Mouse (Mus musculus) liver, postnatal 0 days (tissue): ENCODE measurements around the gene Cops7a. TPM values are rescaled to one million over a fixed set of nuclear protein-coding genes. Genes with fewer than 3 reads are reported as not detected.

Experiments used
- ATAC-seq: fragments of 200-750 bp; cut with Nextera tagmentation; 2 replicates; pipeline ENCODE4 v1.8.0; 2017; ENCODE audit warnings: mild to moderate bottlenecking, moderate library complexity
- DNase-seq: peaks from one replicate; pipeline ENCODE4 v3.0.0-alpha.2; 2016
- H3K27ac ChIP-seq: fragments of 300-500 bp; sonication (generic); 2 replicates; pipeline ENCODE4 v1.5.1; 2014; ENCODE audit warnings: antibody characterized with exemption, moderate library complexity, mild to moderate bottlenecking, low read depth
- H3K27me3 ChIP-seq: fragments of 300-500 bp; sonication (generic); 2 replicates; pipeline ENCODE4 v1.6.1; 2014; ENCODE audit warnings: low read length, control low read depth, mixed read lengths; ENCODE audit not compliant: insufficient read depth
- H3K36me3 ChIP-seq: fragments of 300-500 bp; sonication (generic); replicated peaks from 2 replicates; pipeline ENCODE4 v1.6.1; 2014; ENCODE audit warnings: mild to moderate bottlenecking, control low read depth, low read length, moderate library complexity, mixed read lengths; ENCODE audit not compliant: insufficient read depth
- H3K4me1 ChIP-seq: fragments of 300-500 bp; sonication (generic); 2 replicates; pipeline ENCODE4 v1.6.1; 2014; ENCODE audit warnings: antibody characterized with exemption, mild to moderate bottlenecking, control low read depth; ENCODE audit not compliant: insufficient read depth
- H3K4me2 ChIP-seq: fragments of 300-500 bp; sonication (generic); 2 replicates; pipeline ENCODE4 v1.6.1; 2014; ENCODE audit warnings: low read depth, mild to moderate bottlenecking, low read length, moderate library complexity, mixed read lengths
- H3K4me3 ChIP-seq: fragments of 300-500 bp; sonication (generic); 2 replicates; pipeline ENCODE4 v1.5.1; 2014; ENCODE audit warnings: low read depth, low read length
- H3K9ac ChIP-seq: fragments of 300-500 bp; sonication (generic); replicated peaks from 2 replicates; pipeline ENCODE4 v1.6.1; 2014; ENCODE audit warnings: mild to moderate bottlenecking, moderate library complexity
- H3K9me3 ChIP-seq: fragments of 300-500 bp; sonication (generic); 2 replicates; pipeline ENCODE4 v1.6.1; 2016; ENCODE audit warnings: mild to moderate bottlenecking, control low read depth, low read length, mixed read lengths
- CTCF ChIP-seq: sonication (generic); IDR thresholded peaks from 2 replicates; pipeline ENCODE4 v1.5.1; 2016; ENCODE audit warnings: antibody characterized with exemption, low read depth
- EP300 ChIP-seq: IDR thresholded peaks from 2 replicates; pipeline ENCODE4 v1.6.1; 2016; ENCODE audit warnings: antibody characterized with exemption, low read depth, mild to moderate bottlenecking
- WGBS: fragments of 180-500 bp; shearing (Covaris S2); extraction: QIAGEN DNeasy Blood & Tissue Kit; methylation state at CpG from one replicate; pipeline ENCODE4 v1.1.7; 2014; ENCODE audit not compliant: insufficient replicate concordance; 5-methylcytosine and 5-hydroxymethylcytosine counted together
- polyA plus RNA-seq: library from polyadenylated mRNA; unstranded; fragments of >200 nt; fragmentation: Nextera tagmentation; extraction: Ambion mirVana; gene quantifications from 2 replicates; pipeline ENCODE4 v1.2.1, GENCODE M21; 2015

The Cops7a gene
- polyA plus RNA-seq, 1 experiment from 2014 or later: 61.0 TPM

GRCm38 (mm10) chr6:125003706-125004105 is 38.4 kb upstream of the Cops7a start:
- TF ChIP-seq EP300: no peak
- no peak for TF ChIP-seq CTCF
- Histone ChIP-seq H3K4me1 (peaks cover 5% of the 10 kb centered on the region; the same call in 1 of the 2 replicates), H3K4me3 (no peak overlapping the region), H3K4me2 (no peak overlapping the region), H3K36me3 (no peaks in the 10 kb centered on the region), H3K9ac (no peak overlapping the region), H3K9me3 (no peaks in the 10 kb centered on the region), H3K27me3 (peaks cover 20% of the 10 kb centered on the region), H3K27ac (no peak overlapping the region)
- DNase-seq (no peak), ATAC-seq (no peak)
- WGBS: 50% methylated on average over 3 of the region's 3 CpGs

DNA sequence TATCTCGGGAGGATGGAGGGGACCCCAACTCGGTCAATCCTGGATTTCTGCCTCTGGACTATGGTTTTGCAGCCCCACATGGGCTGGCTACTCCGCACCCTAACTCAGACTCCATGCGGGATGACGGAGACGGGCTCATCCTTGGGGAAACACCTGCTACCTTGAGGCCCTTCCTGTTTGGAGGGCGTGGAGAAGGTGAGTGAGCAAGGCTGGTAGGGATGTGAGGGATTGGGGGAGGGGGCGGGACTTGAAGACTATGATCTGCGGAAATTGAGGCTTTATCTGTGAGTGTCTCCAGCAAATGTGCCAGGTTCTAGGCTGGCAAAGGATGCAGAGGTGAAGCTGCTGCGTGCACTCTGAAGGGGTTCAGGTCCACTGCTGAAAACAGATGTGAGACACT is 34.2 kb upstream of the Cops7a start:
- no peaks in the 10 kb centered on the region for H3K36me3 ChIP-seq
- no peak overlapping the region for H3K4me3 ChIP-seq
- DNase-seq: no peak
- no peak overlapping the region for H3K9ac ChIP-seq
- peaks cover 60% of the 10 kb centered on the region for H3K27me3 ChIP-seq
- peaks cover 5% of the 10 kb centered on the region; the same call in 1 of the 2 replicates for H3K4me1 ChIP-seq
- no peak overlapping the region for H3K4me2 ChIP-seq
- H3K9me3 ChIP-seq: no peaks in the 10 kb centered on the region
- WGBS: 40% methylated on average over 10 of the region's 10 CpGs
- no peak for ATAC-seq
- no peak overlapping the region for H3K27ac ChIP-seq
- TF ChIP-seq CTCF (no peak), EP300 (no peak)

GRCm38 (mm10) chr6:124999091-124999490 is 33.8 kb upstream of the Cops7a start:
- DNase-seq: no peak
- ATAC-seq: no peak
- Histone ChIP-seq H3K4me3 (no peak overlapping the region), H3K36me3 (no peaks in the 10 kb centered on the region), H3K27me3 (peaks cover 65% of the 10 kb centered on the region), H3K9ac (no peak overlapping the region), H3K4me1 (peaks cover 5% of the 10 kb centered on the region; the same call in 1 of the 2 replicates), H3K9me3 (no peaks in the 10 kb centered on the region), H3K4me2 (no peak overlapping the region), H3K27ac (no peak overlapping the region)
- 43% methylated on average over 14 of the region's 14 CpGs for WGBS
- TF ChIP-seq CTCF: no peak
- no peak for TF ChIP-seq EP300

- WGBS: 10% methylated on average over 8 of the region's 8 CpGs
- no peak overlapping the region for H3K27ac ChIP-seq
- TF ChIP-seq CTCF: no peak
- no peak for TF ChIP-seq EP300
- no peaks in the 10 kb centered on the region for H3K9me3 ChIP-seq
- no peak overlapping the region for H3K9ac ChIP-seq
- H3K4me1 ChIP-seq: peaks cover 5% of the 10 kb centered on the region; the same call in 1 of the 2 replicates
- no peaks in the 10 kb centered on the region for H3K36me3 ChIP-seq
- no peak for ATAC-seq
- H3K27me3 ChIP-seq: peaks cover 70% of the 10 kb centered on the region
- DNase-seq: no peak
- no peak overlapping the region for H3K4me3 ChIP-seq
- no peak overlapping the region for H3K4me2 ChIP-seq
Observed at GRCm38 (mm10) chr6:124998066-124998465, 32.7 kb upstream of the Cops7a start.

DNA sequence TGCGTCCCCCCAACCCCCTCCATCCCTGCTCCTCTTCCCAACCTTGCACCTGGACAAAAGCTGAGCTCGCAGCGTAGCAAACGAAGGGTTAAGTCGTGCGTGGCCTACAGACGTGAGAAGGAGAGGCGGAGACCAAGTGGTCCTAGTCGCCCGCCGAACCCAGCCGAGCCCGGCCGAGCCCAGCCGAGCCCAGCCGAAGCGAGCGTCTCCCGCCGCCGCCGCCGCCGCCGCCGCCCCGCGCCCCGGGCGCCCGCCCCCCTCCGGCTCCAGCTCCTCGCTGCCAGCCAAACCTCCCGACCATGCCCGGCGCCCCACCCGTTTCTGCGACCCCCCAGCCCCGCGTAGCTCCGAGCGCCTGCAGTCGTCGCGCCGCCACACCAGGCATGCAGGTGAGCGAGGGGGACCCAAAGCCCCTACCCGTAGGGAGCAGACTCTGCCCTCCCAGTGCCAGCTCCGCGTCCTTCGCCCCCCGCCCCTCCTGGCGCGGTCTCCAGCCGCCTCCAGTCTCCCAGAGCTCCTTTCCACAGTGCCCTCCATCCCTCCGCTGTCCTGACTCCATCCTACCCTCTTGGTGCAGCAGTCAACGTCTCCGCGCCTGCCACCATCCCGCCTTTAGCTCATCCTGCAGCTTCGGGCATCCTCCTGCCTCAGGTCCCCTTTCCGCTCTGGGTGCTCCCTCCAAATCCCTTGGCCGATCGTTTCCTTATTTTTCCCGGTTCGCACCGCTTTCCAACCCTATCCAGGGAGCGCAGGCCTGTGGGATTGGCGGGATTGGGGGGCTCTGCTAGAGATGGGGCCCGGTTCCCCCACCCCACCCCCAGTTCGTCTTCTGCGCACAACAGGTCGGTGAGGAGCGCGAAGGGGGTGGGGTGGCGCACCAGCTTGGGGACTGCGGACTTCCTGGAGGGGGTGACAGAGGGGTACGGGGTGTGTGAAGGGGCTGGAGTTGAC is 31.5 kb upstream of the Cops7a start, which contains the start of gene Pianp:
Pianp (plus strand) TSS at position 144 of the 951 bp plus-strand sequence.
- DNase-seq (peak; percentile 78), ATAC-seq (peak; percentile 63)
- H3K9me3 ChIP-seq: no peaks in the 10 kb centered on the region
- no peaks in the 10 kb centered on the region for H3K36me3 ChIP-seq
- peak within 1 kb of the TSS; percentile 73 for H3K4me2 ChIP-seq
- H3K27me3 ChIP-seq: peaks cover 70% of the 10 kb centered on the region
- H3K27ac ChIP-seq: no peak within 1 kb of the TSS
- H3K4me3 ChIP-seq: peak within 1 kb of the TSS; percentile 38
- no peak for TF ChIP-seq CTCF
- no peak for TF ChIP-seq EP300
- H3K9ac ChIP-seq: no peak within 1 kb of the TSS
- 2% methylated on average over 48 of the region's 78 CpGs for WGBS
- peaks cover 5% of the 10 kb centered on the region; the same call in 1 of the 2 replicates for H3K4me1 ChIP-seq

- TF ChIP-seq CTCF (no peak), EP300 (no peak)
- peaks cover 5% of the 10 kb centered on the region; the same call in 1 of the 2 replicates for H3K4me1 ChIP-seq
- no peaks in the 10 kb centered on the region for H3K36me3 ChIP-seq
- no peak for ATAC-seq
- no peak for DNase-seq
- H3K4me2 ChIP-seq: no peak overlapping the region
- 45% methylated on average over 8 of the region's 8 CpGs for WGBS
- no peak overlapping the region for H3K4me3 ChIP-seq
- H3K27me3 ChIP-seq: peaks cover 72% of the 10 kb centered on the region
- no peak overlapping the region for H3K27ac ChIP-seq
- H3K9me3 ChIP-seq: no peaks in the 10 kb centered on the region
- H3K9ac ChIP-seq: no peak overlapping the region
Observed at GRCm38 (mm10) chr6:124995831-124996403, 30.6 kb upstream of the Cops7a start.
